Mouse (Mus musculus): Measurements from ENCODE around the gene Oaz1.

The Oaz1 gene

GRCm38 (mm10) chr10:80854913-80855748, 28.7 kb downstream of the Oaz1 start, which contains the start of the genes Lsm7 and Sppl2b:
Gene Lsm7, minus strand, starts transcription at chr10:80855209.
Gene Sppl2b, plus strand, starts transcription at chr10:80855275.
- DNase-seq = peak; percentile 98

- no peak for DNase-seq
Measured at GRCm38 (mm10) chr10:80855749-80856073, 29.3 kb downstream of the Oaz1 start.

GRCm38 (mm10) chr10:80856267-80856666, 29.8 kb downstream of the Oaz1 start:
- no peak for DNase-seq

- DNase-seq = no peak
Measured at GRCm38 (mm10) chr10:80856908-80857307, 30.5 kb downstream of the Oaz1 start.

GRCm38 (mm10) chr10:80857386-80857785, 30.9 kb downstream of the Oaz1 start:
- no peak for DNase-seq

- no peak for DNase-seq
Measured at GRCm38 (mm10) chr10:80857848-80858247, 31.4 kb downstream of the Oaz1 start.

- DNase-seq = no peak
Measured at GRCm38 (mm10) chr10:80858350-80858935, 32.0 kb downstream of the Oaz1 start.

- DNase-seq = no peak
Measured at GRCm38 (mm10) chr10:80862305-80862704, 35.8 kb downstream of the Oaz1 start.

- DNase-seq = no peak
Measured at GRCm38 (mm10) chr10:80864446-80864845, 38.0 kb downstream of the Oaz1 start.

- peak; percentile 82 for DNase-seq
Measured at GRCm38 (mm10) chr10:80870993-80871392, 44.5 kb downstream of the Oaz1 start.

GRCm38 (mm10) chr10:80871581-80871980, 45.1 kb downstream of the Oaz1 start, which contains the start of gene Tmprss9:
Gene Tmprss9, plus strand, starts transcription at chr10:80871848.
- DNase-seq = peak; percentile 35

- DNase-seq = no peak
Measured at GRCm38 (mm10) chr10:80874035-80874434, 47.6 kb downstream of the Oaz1 start.

- peak; percentile 65 for DNase-seq
Measured at GRCm38 (mm10) chr10:80876028-80876427, 49.6 kb downstream of the Oaz1 start.

- DNase-seq = no peak
Measured at GRCm38 (mm10) chr10:80876594-80876993, 50.1 kb downstream of the Oaz1 start.
